Mouse (Mus musculus) forebrain, embryonic 12.5 days (tissue): ENCODE data around the gene Ncoa1. TPM values are rescaled to one million over a fixed set of nuclear protein-coding genes. Genes with fewer than 3 reads are reported as not detected.

Experiments
- ATAC-seq: fragments of 200-750 bp; cut with Nextera tagmentation; 2 replicates; pipeline ENCODE4 v1.8.0; 2017; ENCODE audit warnings: moderate TSS enrichment; ENCODE audit not compliant: low FRiP score
- H3K27ac ChIP-seq: fragments of 300-500 bp; sonication (generic); 2 replicates; pipeline ENCODE4 v1.5.1; 2016; ENCODE audit warnings: mild to moderate bottlenecking
- H3K27me3 ChIP-seq: fragments of 300-500 bp; sonication (generic); 2 replicates; pipeline ENCODE4 v1.6.1; 2016; ENCODE audit warnings: mild to moderate bottlenecking
- H3K36me3 ChIP-seq: fragments of 300-500 bp; sonication (generic); replicated peaks from 2 replicates; pipeline ENCODE4 v1.6.1; 2016; ENCODE audit warnings: mild to moderate bottlenecking
- H3K4me1 ChIP-seq: fragments of 300-500 bp; sonication (generic); 2 replicates; pipeline ENCODE4 v1.6.1; 2016
- H3K4me2 ChIP-seq: fragments of 300-500 bp; sonication (generic); 2 replicates; pipeline ENCODE4 v1.6.1; 2016; ENCODE audit warnings: mild to moderate bottlenecking, moderate library complexity
- H3K4me3 ChIP-seq: fragments of 300-500 bp; sonication (generic); replicated peaks from 2 replicates; pipeline ENCODE4 v1.5.1; 2016; ENCODE audit warnings: mild to moderate bottlenecking
- H3K9ac ChIP-seq: fragments of 300-500 bp; sonication (generic); 2 replicates; pipeline ENCODE4 v1.6.1; 2016; ENCODE audit warnings: mild to moderate bottlenecking
- H3K9me3 ChIP-seq: fragments of 300-500 bp; sonication (generic); 2 replicates; pipeline ENCODE4 v1.6.1; 2016
- WGBS: fragments of 180-500 bp; shearing (Covaris S2); methylation state at CpG from one replicate; pipeline ENCODE4 v1.1.7; 2016; 5-methylcytosine and 5-hydroxymethylcytosine counted together
- polyA plus RNA-seq: library from polyadenylated mRNA; unstranded; fragments of >200 nt; fragmentation: Nextera tagmentation; extraction: Ambion mirVana; gene quantifications from 2 replicates; pipeline ENCODE4 v1.2.1, GENCODE M21; 2016

Gene Ncoa1
- polyA plus RNA-seq, 1 experiment from 2014 or later = 11.1 TPM

- Histone ChIP-seq H3K27ac (no peak overlapping the region), H3K4me1 (no peaks in the 10 kb centered on the region), H3K27me3 (no peaks in the 10 kb centered on the region), H3K4me3 (no peak overlapping the region), H3K9ac (no peak overlapping the region), H3K4me2 (no peak overlapping the region), H3K36me3 (no peaks in the 10 kb centered on the region; the same call in 1 of the 2 replicates), H3K9me3 (no peaks in the 10 kb centered on the region)
- WGBS = 81% methylated on average over 2 of the region's 2 CpGs
- ATAC-seq = no peak
These were observed 133.8 kb downstream of the Ncoa1 start for GRCm38 (mm10) chr12:4343216-4343615.

DNA sequence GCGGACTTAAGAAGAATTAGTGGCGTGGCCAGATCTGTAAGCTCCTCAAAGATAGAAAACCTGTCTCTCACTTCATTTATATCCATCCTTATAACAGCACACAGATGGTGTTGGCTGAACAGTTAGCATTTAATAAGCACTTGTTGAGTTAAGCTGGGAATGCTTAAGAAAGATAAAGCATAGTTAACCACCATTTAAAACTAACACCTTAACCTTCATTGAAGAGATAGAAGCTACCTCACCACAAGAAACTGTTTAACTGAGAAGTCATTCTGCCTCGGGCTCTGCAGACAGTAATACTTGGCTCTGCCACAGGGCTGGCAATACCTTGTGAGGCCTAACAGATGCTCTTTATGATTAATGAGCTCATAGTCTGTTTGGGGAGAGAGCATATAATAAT is 134.9 kb downstream of the Ncoa1 start:
- Histone ChIP-seq H3K9ac (no peak overlapping the region), H3K4me2 (no peak overlapping the region), H3K4me1 (no peaks in the 10 kb centered on the region), H3K27me3 (no peaks in the 10 kb centered on the region), H3K27ac (no peak overlapping the region), H3K4me3 (no peak overlapping the region), H3K36me3 (no peaks in the 10 kb centered on the region; the same call in 1 of the 2 replicates), H3K9me3 (no peaks in the 10 kb centered on the region)
- ATAC-seq = no peak; the same call in 1 of the 2 replicates
- WGBS = 51% methylated on average over 3 of the region's 3 CpGs

GRCm38 (mm10) chr12:4340325-4340924 is 136.6 kb downstream of the Ncoa1 start:
- H3K9ac ChIP-seq = no peak overlapping the region
- H3K36me3 ChIP-seq = no peaks in the 10 kb centered on the region; the same call in 1 of the 2 replicates
- H3K4me1 ChIP-seq = no peaks in the 10 kb centered on the region
- WGBS = 76% methylated on average over 3 of the region's 3 CpGs
- H3K27me3 ChIP-seq = no peaks in the 10 kb centered on the region
- no peak for ATAC-seq
- no peaks in the 10 kb centered on the region for H3K9me3 ChIP-seq
- no peak overlapping the region for H3K4me2 ChIP-seq
- no peak overlapping the region for H3K27ac ChIP-seq
- H3K4me3 ChIP-seq = no peak overlapping the region

- Histone ChIP-seq H3K9me3 (no peaks in the 10 kb centered on the region), H3K27me3 (no peaks in the 10 kb centered on the region), H3K27ac (no peak overlapping the region), H3K9ac (no peak overlapping the region), H3K4me1 (no peaks in the 10 kb centered on the region), H3K4me2 (no peak overlapping the region), H3K4me3 (no peak overlapping the region), H3K36me3 (peaks cover 4% of the 10 kb centered on the region; the same call in 1 of the 2 replicates)
- WGBS = 86% methylated on average over 5 of the region's 5 CpGs
- no peak for ATAC-seq
These were observed 153.4 kb downstream of the Ncoa1 start for GRCm38 (mm10) chr12:4323604-4324003.

DNA sequence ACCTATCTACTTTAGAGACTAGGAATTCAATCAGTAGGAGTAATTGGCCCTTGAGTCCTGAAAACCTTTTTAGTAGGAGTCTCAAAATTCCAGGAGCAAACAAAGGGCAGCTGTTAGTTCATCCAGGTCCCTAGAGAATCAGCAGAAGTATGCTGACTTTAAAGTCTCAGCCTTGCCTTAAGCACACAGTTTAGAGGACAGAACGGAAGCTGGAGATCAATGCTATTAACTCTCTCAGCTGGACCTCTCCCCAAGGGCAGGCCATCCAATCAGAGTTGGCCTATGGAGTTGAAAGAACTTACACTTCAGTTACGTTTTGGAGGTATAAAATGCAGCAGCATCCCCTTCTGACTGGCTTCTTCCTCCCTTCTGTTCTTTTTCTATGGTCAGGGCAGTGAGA is 154.8 kb downstream of the Ncoa1 start:
- Histone ChIP-seq H3K4me2 (no peak overlapping the region), H3K36me3 (peaks cover 8% of the 10 kb centered on the region; the same call in 1 of the 2 replicates), H3K4me3 (no peak overlapping the region), H3K27ac (no peak overlapping the region), H3K27me3 (no peaks in the 10 kb centered on the region), H3K4me1 (no peaks in the 10 kb centered on the region), H3K9ac (no peak overlapping the region), H3K9me3 (no peaks in the 10 kb centered on the region)
- 25% methylated on average over 2 of the region's 2 CpGs for WGBS
- no peak for ATAC-seq

- Histone ChIP-seq H3K27me3 (no peaks in the 10 kb centered on the region), H3K9ac (no peak overlapping the region), H3K36me3 (peaks cover 12% of the 10 kb centered on the region), H3K4me2 (no peak overlapping the region), H3K4me1 (no peaks in the 10 kb centered on the region), H3K4me3 (no peak overlapping the region), H3K9me3 (no peaks in the 10 kb centered on the region), H3K27ac (no peak overlapping the region)
- no peak for ATAC-seq
These were observed 163.2 kb downstream of the Ncoa1 start for GRCm38 (mm10) chr12:4313824-4314223.

DNA sequence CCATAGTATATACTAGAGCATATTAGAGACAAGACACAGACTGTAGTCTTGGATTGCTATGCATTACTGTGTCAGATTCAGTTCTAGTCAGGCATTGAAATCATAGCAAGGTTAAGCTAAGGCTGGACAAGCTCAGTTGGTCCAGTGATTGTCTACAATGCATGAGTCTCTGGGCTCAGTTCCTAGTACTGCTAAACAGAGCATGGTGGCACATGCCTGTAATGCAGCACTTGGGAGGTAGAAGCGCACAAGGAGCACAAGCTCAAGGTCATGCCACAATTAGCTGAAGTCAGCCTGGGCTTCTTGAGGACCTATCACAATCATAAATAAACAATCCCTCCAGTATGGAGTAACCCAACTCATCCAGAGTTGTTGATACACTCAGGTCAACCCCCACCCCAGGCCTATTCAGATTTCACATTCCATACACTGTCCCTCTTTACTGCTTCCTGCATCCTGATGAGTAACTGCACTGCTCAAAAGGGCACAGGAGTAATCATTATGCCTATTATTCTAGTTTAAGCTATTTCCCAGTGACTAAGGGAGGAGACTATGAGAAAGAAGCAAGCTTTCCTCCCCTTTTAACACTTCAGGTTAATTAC is 170.2 kb downstream of the Ncoa1 start:
- Histone ChIP-seq H3K9ac (no peak overlapping the region), H3K9me3 (no peaks in the 10 kb centered on the region), H3K27ac (no peak overlapping the region), H3K27me3 (no peaks in the 10 kb centered on the region), H3K4me1 (no peaks in the 10 kb centered on the region), H3K4me2 (no peak overlapping the region), H3K4me3 (no peak overlapping the region), H3K36me3 (0 out of 2 replicates have a peak, but pooled peaks cover 7% of the 10 kb centered on the region)
- no peak for ATAC-seq
- 92% methylated on average over 1 of the region's 1 CpGs for WGBS

- Histone ChIP-seq H3K27me3 (no peaks in the 10 kb centered on the region), H3K4me1 (no peaks in the 10 kb centered on the region), H3K36me3 (peaks cover 15% of the 10 kb centered on the region), H3K9me3 (no peaks in the 10 kb centered on the region), H3K9ac (no peak overlapping the region), H3K4me3 (no peak overlapping the region), H3K4me2 (no peak overlapping the region), H3K27ac (no peak overlapping the region)
- no peak for ATAC-seq
- WGBS = 89% methylated on average over 3 of the region's 3 CpGs
These were observed 177.7 kb downstream of the Ncoa1 start for GRCm38 (mm10) chr12:4299300-4299699.

GRCm38 (mm10) chr12:4298626-4299025 is 178.4 kb downstream of the Ncoa1 start:
- H3K4me1 ChIP-seq = no peaks in the 10 kb centered on the region
- peaks cover 15% of the 10 kb centered on the region for H3K36me3 ChIP-seq
- H3K27me3 ChIP-seq = no peaks in the 10 kb centered on the region
- WGBS = 93% methylated on average over 4 of the region's 4 CpGs
- no peak overlapping the region for H3K4me2 ChIP-seq
- ATAC-seq = no peak
- H3K27ac ChIP-seq = no peak overlapping the region
- no peaks in the 10 kb centered on the region for H3K9me3 ChIP-seq
- no peak overlapping the region for H3K4me3 ChIP-seq
- no peak overlapping the region for H3K9ac ChIP-seq

- H3K4me1 ChIP-seq = no peaks in the 10 kb centered on the region
- 86% methylated on average over 4 of the region's 4 CpGs for WGBS
- no peak for ATAC-seq
- H3K4me3 ChIP-seq = no peak overlapping the region
- no peak overlapping the region for H3K9ac ChIP-seq
- H3K27ac ChIP-seq = no peak overlapping the region
- peaks cover 15% of the 10 kb centered on the region for H3K36me3 ChIP-seq
- no peaks in the 10 kb centered on the region for H3K9me3 ChIP-seq
- H3K27me3 ChIP-seq = no peaks in the 10 kb centered on the region
- no peak overlapping the region for H3K4me2 ChIP-seq
These were observed 181.1 kb downstream of the Ncoa1 start for GRCm38 (mm10) chr12:4295881-4296280.

- Histone ChIP-seq H3K9me3 (no peaks in the 10 kb centered on the region), H3K27ac (no peak overlapping the region), H3K4me1 (no peaks in the 10 kb centered on the region), H3K4me2 (no peak overlapping the region), H3K9ac (no peak overlapping the region), H3K4me3 (no peak overlapping the region), H3K27me3 (no peaks in the 10 kb centered on the region), H3K36me3 (peaks cover 17% of the 10 kb centered on the region)
- WGBS = 70% methylated on average over 8 of the region's 8 CpGs
- no peak for ATAC-seq
These were observed 181.7 kb downstream of the Ncoa1 start for GRCm38 (mm10) chr12:4295281-4295680.

DNA sequence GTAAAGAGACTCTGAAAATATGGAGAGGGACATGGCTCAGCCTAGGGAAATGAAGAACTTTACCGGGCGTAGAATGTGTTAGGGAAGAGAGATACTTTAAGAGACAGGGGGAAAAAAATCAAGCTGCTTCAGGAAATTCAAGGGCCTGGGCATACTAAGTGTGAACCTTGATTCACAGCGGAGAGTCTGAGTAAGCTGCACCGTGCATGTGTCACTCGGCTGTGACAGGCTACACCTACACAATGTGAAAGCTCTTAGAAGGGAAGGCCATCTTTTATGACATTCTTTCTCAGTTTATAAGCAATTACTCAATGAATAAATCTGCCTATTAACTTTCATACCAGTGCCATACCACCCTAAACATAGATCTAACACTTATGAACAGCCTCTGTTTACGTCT is 183.2 kb downstream of the Ncoa1 start:
- Histone ChIP-seq H3K4me3 (no peak overlapping the region), H3K27ac (no peak overlapping the region), H3K9me3 (no peaks in the 10 kb centered on the region), H3K9ac (no peak overlapping the region), H3K36me3 (peaks cover 22% of the 10 kb centered on the region), H3K4me2 (no peak overlapping the region), H3K4me1 (no peaks in the 10 kb centered on the region), H3K27me3 (no peaks in the 10 kb centered on the region)
- WGBS = 95% methylated on average over 6 of the region's 6 CpGs
- ATAC-seq = no peak

DNA sequence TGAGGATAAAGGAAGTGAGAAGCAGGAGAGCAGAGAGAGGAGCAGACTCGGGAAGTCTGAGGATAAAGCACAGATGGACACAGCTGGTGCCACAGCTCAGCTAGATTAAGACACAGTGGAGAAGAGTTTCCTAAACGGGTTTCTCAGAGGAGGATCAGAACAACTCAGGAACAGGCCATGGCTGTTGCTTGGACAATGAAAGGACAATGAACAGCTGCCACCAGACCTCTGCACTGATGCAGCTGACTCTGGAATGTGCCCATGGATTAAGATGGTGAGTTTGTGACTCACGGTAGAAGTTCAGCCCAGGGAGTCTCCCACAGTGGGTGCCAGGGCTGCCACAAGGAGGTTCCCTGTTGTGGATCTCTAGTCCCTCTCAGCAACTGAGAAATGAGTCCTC is 191.8 kb downstream of the Ncoa1 start:
- Histone ChIP-seq H3K36me3 (peaks cover 5% of the 10 kb centered on the region; the same call in 1 of the 2 replicates), H3K4me3 (no peak overlapping the region), H3K9me3 (no peaks in the 10 kb centered on the region), H3K4me1 (peaks cover 2% of the 10 kb centered on the region; the same call in 1 of the 2 replicates), H3K9ac (no peak overlapping the region), H3K4me2 (no peak overlapping the region), H3K27ac (no peak overlapping the region), H3K27me3 (no peaks in the 10 kb centered on the region)
- WGBS = 31% methylated on average over 3 of the region's 3 CpGs
- ATAC-seq = no peak
